Mouse (Mus musculus): ENCODE measurements around the gene 4930563M21Rik. TPM values are rescaled to one million over a fixed set of nuclear protein-coding genes. Genes with fewer than 3 reads are reported as not detected.

The 4930563M21Rik gene
- total RNA-seq, 2 experiments from 2014 or later, result not detected

DNA sequence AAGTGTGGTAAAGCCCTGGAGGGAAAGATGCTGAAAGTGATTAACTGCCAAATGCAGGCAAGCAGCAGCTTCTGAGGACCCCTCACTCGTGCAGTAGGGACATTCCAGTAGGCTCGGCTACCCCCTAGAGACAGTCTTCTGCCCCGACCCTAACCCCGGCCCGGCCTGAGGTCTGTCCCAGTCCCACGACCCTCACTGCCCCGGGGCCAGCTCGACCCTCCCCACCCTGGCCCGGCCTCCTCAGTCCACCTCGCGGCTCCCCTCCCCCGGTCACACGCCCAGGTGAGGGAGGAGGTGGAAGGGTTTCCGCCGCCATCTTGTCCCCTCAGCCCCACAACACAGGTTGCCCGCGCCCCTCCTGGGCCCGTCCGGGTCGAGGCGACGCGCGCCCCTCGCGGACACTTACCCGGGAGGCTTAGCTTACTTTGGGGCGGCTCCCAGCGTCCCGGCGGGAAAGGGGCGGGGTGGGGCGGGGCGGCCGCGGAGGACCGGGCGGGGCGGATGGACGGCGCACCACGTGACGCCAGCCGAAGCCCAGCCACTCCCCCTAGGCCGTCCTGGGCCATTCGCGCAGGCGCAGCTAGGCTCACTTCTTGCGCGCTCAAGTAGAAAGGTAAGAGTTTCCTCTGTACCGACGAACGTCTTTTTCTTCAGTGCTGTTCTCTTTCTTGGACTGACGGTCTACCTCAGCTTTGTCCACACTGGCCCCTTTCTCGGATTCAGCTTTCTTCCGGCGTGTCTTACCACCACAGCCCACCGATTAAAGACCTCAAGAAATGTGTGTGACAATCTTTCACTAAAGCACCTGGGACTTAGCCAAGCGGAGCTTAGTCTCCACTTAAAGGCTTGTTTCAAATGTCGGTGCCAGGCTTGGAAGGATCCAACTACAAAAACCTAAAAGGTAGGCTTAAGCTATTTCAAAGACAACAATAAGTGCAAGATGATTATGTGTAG, 72.4 kb downstream of the 4930563M21Rik start, which contains the start of gene Scaper:
Scaper (minus strand) TSS at position 456 of the 954 bp plus-strand sequence.
- Histone ChIP-seq H3K27ac (peak within 1 kb of the TSS; percentile 86), H3K4me3 (peak within 1 kb of the TSS; percentile 88)
- TF ChIP-seq CTCF (conservative IDR thresholded peaks at IDR 0.05), result peak; percentile 58
- peak; percentile 78 to 79 for DNase-seq (ENCODE audit: low spot score in 2 of 2)

DNA sequence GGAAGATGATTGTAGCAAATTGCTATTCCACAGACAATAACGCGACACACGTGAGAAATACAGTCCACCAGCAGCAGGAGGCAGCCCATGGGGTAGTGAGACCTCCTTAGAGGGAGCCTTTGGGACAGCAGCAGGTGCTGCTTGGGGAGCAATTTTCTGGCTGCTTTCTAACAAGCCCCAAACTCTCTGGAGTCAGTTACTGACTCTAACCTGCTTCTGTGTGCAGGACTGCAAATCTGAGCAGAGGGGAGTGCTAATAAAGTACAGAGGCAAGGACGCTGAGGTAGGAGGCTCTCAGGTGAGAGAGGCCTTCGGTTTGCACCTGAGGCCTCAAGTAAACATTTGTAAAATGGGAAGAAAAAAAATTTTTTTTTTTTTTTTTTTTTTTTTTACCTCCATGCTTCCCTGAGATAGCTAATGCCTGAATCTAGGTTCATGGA, 73.1 kb downstream of the 4930563M21Rik start:
- no peak for DNase-seq (ENCODE audit: low spot score in 2 of 2)
- Histone ChIP-seq H3K4me3 (peak overlapping the region; percentile 88), H3K27ac (peak overlapping the region; percentile 86)
- no peak for TF ChIP-seq CTCF (conservative IDR thresholded peaks at IDR 0.05)

DNA sequence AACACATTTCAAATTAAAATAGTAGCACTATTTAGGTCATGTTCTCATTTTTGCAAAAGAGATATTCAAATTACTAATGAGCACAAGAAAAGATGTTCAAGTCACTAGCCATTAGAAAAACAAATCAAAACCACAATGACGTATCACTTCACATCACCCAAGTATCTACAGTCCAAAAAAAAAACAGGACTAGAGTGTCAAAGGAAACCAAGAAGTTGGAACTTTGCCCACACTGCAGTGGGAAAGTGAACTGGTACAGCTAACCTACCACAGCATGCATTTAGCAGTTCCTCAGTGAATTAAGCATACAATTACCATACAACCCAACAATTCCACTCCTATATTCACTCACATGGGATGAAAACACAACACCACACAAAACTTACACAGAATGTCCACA, 77.9 kb downstream of the 4930563M21Rik start:
- H3K4me3 ChIP-seq, result no peak overlapping the region
- no peak for DNase-seq (ENCODE audit: low spot score in 2 of 2)
- no peak overlapping the region for H3K27ac ChIP-seq
- TF ChIP-seq CTCF (conservative IDR thresholded peaks at IDR 0.05), result no peak

DNA sequence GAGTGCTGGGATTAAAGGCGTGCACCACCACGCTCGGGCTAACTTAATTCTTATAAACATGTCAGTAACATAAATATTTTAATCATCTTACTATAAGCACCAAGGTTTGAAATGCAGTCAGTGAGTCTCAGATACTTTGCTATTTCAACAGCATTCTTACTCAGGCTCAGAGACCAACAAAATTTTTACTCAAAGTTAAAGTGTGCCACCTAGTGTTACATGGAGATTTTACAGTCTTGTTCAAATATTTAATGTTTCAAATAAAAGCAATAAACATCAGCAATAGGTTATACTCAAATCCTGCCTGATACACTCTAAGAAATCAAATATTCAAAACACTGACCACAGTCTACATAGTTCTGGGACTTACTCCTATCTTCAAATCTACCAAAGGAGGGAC, 91.8 kb downstream of the 4930563M21Rik start:
- Histone ChIP-seq H3K27ac (no peak overlapping the region), H3K4me3 (no peak overlapping the region)
- TF ChIP-seq CTCF (conservative IDR thresholded peaks at IDR 0.05), result peak; percentile 86
- peak; percentile 19 to 25 for DNase-seq (ENCODE audit: low spot score in 2 of 2)

DNA sequence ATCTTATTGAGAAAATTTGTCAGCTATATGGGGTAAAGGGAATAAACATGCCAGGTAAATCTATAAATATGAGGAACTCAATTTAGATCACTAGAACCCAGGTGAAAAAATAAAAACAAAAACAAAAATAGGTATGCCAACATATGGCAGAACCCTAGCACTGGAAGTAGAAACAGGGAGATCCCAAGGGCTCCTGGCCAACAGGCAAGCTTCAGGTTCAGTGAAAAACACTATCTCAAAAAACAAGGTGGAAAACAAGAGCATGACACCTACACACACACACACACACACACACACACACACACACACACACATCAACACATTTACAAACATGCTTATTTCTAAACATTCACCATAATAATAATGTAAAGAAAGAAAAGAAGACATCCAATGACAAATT, 93.6 kb downstream of the 4930563M21Rik start:
- no peak for TF ChIP-seq CTCF (conservative IDR thresholded peaks at IDR 0.05)
- no peak overlapping the region for H3K4me3 ChIP-seq
- H3K27ac ChIP-seq, result no peak overlapping the region
- no peak for DNase-seq (ENCODE audit: low spot score in 2 of 2)

Other genes starting within 250 kb of the 4930563M21Rik start
- gene Scaper, start 72.4 kb downstream of the 4930563M21Rik start, total RNA-seq (2021), result 10 to 100 TPM; 31.2 to 34.0 TPM
- gene Rcn2, start 31.3 kb upstream of the 4930563M21Rik start, total RNA-seq (2021), result 10 to 100 TPM; 91.8 to 92.3 TPM
- gene Pstpip1, start 79.4 kb upstream of the 4930563M21Rik start, total RNA-seq (2021), result 1 to 10 TPM; 2.0 to 4.8 TPM
- 100 to 1,000 TPM; 309 to 331 TPM for gene Tspan3, start 154.9 kb upstream of the 4930563M21Rik start, total RNA-seq (2021)

Measured in layer of hippocampus, adult 2 months (tissue).